Mouse (Mus musculus): Measurements from ENCODE around the gene Kcnj2. TPM values are rescaled to one million over a fixed set of nuclear protein-coding genes. Genes with fewer than 3 reads are reported as not detected.

Gene Kcnj2
- polyA plus RNA-seq, 1 experiment from 2014 or later = 1.1 TPM

DNA sequence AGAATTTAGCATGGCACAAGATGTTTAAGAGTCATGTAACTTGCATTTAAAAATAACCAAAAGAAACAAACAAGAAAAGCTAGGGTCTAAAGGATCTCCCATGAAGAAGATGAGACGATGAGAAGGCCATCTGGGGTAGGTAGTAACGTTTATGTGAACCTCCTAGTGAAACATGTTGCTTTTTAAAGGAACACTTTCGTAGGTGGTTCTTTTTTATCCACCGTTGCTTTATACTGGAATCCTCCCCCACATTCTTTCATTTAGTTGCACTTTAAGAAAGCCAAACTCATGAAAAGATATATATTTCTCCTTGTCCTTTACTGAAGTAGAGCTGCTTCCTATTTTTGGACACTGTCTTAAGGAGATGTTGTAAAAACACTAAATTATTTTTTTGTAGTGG lies 34.7 kb downstream of the Kcnj2 start:
- 92% methylated on average over 4 of the region's 4 CpGs for WGBS
- H3K9me3 ChIP-seq = no peaks in the 10 kb centered on the region

DNA sequence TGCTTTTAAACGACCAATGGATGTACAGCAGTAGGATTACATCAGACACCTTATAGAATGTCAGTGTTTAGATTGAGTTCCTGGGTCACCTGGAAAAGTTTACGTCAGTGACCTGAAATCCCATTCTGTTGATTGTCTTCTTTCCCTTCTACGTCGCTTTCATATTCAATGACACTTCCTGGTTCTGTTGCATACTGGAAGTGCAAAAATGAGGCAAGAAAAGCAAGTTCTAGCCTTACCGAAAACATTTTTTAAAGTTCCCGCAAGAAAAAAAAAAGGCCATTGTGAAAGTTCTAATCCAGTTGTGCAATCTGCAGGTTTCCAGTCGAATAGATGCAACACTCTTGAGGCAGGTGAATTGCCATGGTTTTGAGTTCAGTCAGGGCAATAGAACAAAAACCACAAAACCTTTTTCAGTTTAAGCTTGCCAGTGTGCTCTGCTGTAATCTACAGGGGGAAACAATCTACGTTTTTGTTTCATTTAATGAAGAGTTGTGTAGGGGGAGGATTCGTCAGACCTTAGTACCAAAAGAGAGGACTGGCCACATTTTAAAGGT lies 35.7 kb downstream of the Kcnj2 start:
- H3K4me1 ChIP-seq (replicated peaks) = no peaks in the 10 kb centered on the region
- no peak overlapping the region for H3K4me3 ChIP-seq
- 87% methylated on average over 9 of the region's 9 CpGs for WGBS
- H3K9me3 ChIP-seq = no peaks in the 10 kb centered on the region
- no peak overlapping the region for H3K27ac ChIP-seq
- no peaks in the 10 kb centered on the region for H3K27me3 ChIP-seq (ENCODE audit: insufficient read depth, poor library complexity, severe bottlenecking)
- no peaks in the 10 kb centered on the region for H3K36me3 ChIP-seq
- no peak for DNase-seq (ENCODE audit: low spot score)

More for the DNA sequence above, 34.7 kb downstream of the Kcnj2 start:
- Histone ChIP-seq H3K4me3 (no peak overlapping the region), H3K27me3 (ENCODE audit: insufficient read depth, poor library complexity, severe bottlenecking) (no peaks in the 10 kb centered on the region), H3K36me3 (no peaks in the 10 kb centered on the region), H3K4me1 (replicated peaks) (no peaks in the 10 kb centered on the region), H3K27ac (no peak overlapping the region)
- no peak for DNase-seq (ENCODE audit: low spot score)

DNA sequence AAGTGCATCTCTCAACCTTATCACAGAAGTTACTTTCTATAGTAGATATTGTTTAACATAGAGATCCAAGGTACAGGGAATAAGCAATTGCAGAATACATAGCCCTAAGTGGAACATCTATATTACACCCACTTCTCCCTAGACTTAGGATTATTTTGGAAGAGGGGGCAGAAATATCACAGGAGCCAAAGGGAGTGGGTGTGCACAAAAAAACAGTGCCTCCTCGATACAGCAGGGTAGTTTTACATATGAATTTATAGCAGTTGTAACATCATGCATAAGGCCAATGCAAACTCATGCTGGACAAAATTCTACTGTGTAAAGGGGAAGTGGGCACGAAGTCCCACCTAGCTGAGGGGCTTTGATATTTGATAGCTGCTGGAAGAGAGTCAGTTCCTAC lies 38.5 kb downstream of the Kcnj2 start:
- Histone ChIP-seq H3K36me3 (no peaks in the 10 kb centered on the region), H3K4me3 (no peak overlapping the region), H3K4me1 (replicated peaks) (no peaks in the 10 kb centered on the region), H3K27me3 (ENCODE audit: insufficient read depth, poor library complexity, severe bottlenecking) (no peaks in the 10 kb centered on the region), H3K27ac (no peak overlapping the region), H3K9me3 (no peaks in the 10 kb centered on the region)
- 87% methylated on average over 2 of the region's 2 CpGs for WGBS
- DNase-seq (ENCODE audit: low spot score) = no peak

DNA sequence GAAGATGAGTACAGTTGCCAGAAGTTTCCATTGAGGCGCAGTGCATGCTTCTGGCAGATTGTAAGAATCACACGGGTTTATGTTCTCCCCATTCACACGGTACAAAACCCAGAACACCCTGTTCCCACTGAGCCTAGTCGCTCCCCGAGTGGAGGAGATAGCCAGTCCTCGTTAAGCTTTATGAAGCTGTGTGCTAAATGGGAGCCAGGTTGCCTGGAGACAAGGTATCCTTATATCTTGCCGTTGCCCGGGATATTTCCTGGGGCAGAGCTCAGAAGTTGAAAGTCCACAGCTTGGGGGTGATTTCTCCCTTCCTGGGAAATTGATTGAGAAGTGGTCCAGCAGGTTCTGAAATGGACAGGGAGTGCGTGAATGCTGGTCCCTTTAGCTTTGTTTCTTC lies 42.2 kb downstream of the Kcnj2 start:
- 78% methylated on average over 9 of the region's 9 CpGs for WGBS
- Histone ChIP-seq H3K27ac (no peak overlapping the region), H3K4me3 (no peak overlapping the region), H3K4me1 (replicated peaks) (no peaks in the 10 kb centered on the region), H3K9me3 (no peaks in the 10 kb centered on the region), H3K27me3 (ENCODE audit: insufficient read depth, poor library complexity, severe bottlenecking) (no peaks in the 10 kb centered on the region), H3K36me3 (no peaks in the 10 kb centered on the region)
- DNase-seq (ENCODE audit: low spot score) = no peak

DNA sequence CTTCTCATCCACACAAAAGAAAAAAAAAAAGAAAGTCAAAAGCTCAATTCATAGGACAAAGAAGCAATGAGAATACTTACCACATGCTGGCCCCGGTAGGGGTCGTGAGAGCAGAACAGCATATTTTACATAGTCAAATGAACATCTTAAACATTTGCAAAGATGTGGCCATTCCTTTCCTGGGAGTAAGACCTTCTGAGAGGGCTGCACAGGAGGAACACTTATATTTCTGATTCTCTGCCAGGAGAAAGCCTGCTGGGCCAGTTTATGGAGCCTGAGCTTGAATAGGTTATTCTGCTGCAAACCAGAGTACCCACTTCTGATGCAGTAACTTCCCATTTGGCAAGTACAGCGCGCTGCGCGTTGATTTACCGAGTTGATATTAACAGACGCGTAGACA lies 55.5 kb downstream of the Kcnj2 start:
- 60% methylated on average over 9 of the region's 9 CpGs for WGBS
- Histone ChIP-seq H3K27me3 (ENCODE audit: insufficient read depth, poor library complexity, severe bottlenecking) (no peaks in the 10 kb centered on the region), H3K36me3 (no peaks in the 10 kb centered on the region), H3K4me3 (no peak overlapping the region), H3K9me3 (no peaks in the 10 kb centered on the region), H3K27ac (no peak overlapping the region), H3K4me1 (replicated peaks) (peaks cover 18% of the 10 kb centered on the region)
- no peak for DNase-seq (ENCODE audit: low spot score)

DNA sequence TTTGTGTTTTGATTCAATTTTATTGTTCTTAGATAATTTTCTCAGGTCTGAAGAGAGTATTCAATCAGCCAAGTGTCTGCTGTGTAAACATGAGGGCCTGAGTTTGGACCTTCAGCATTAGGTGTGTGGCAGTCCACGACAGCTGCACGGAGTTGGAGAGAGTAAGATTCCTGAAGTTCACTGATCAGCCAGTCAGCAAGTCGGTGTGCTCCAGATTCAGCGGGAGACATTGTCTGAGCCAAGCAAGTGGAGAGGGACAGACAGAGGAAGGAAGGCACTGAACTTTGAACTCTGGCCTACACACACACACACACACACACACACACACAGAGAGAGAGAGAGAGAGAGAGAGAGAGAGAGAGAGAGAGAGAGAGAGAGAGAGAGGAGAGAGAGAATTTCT lies 57.4 kb downstream of the Kcnj2 start:
- H3K4me3 ChIP-seq = no peak overlapping the region
- no peaks in the 10 kb centered on the region for H3K9me3 ChIP-seq
- H3K4me1 ChIP-seq (replicated peaks) = peaks cover 18% of the 10 kb centered on the region
- H3K27me3 ChIP-seq (ENCODE audit: insufficient read depth, poor library complexity, severe bottlenecking) = no peaks in the 10 kb centered on the region
- no peak for DNase-seq (ENCODE audit: low spot score)
- H3K36me3 ChIP-seq = no peaks in the 10 kb centered on the region
- WGBS = 50% methylated on average over 4 of the region's 4 CpGs
- no peak overlapping the region for H3K27ac ChIP-seq

DNA sequence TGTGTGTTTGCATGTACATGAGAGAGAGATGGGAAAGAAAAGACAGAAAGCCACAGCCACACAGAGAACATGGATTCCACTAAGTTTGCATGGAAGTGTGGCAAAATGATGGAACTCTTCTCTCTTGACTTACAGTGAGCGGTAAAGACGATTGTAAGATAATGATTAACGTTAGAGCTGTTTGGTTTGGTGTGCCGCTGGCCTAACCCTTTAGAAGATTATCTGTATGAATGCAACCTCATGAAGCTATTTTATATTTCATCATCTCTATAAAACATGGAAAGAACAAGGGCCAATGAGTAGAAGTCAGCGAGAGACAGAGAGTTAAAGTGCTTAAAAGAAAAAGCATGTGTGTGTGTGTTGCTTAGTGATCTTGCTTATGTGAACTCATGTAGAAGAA lies 60.0 kb downstream of the Kcnj2 start:
- no peaks in the 10 kb centered on the region for H3K36me3 ChIP-seq
- no peaks in the 10 kb centered on the region for H3K27me3 ChIP-seq (ENCODE audit: insufficient read depth, poor library complexity, severe bottlenecking)
- no peak overlapping the region for H3K27ac ChIP-seq
- no peak for DNase-seq (ENCODE audit: low spot score)
- no peak overlapping the region for H3K4me3 ChIP-seq
- whole genome bisulfite sequencing = 96% methylated on average over 5 of the region's 5 CpGs
- H3K4me1 ChIP-seq (replicated peaks) = peaks cover 14% of the 10 kb centered on the region
- no peaks in the 10 kb centered on the region for H3K9me3 ChIP-seq

Other genes with a start within 250 kb of the Kcnj2 start
- gene Kcnj16, start 98.1 kb upstream of the Kcnj2 start, polyA plus RNA-seq (2016; fragmentation: Nextera tagmentation; extraction: Ambion mirVana) = not detected in 2 replicates

Data from hindbrain, embryonic 10.5 days (tissue).